Mouse (Mus musculus) limb, embryonic 14.5 days (tissue): ENCODE measurements at regions not wholly inside any gene's neighbourhood (a gene's known extent, or its start where the extent isn't known, plus 50 kb on each side); places are given as distances from the start of the nearest gene placed in this dataset.

Experiments
- ATAC-seq: fragments of 200-750 bp; cut with Nextera tagmentation; 2 replicates; pipeline ENCODE4 v1.8.0; 2017; ENCODE audit warnings: low read depth, moderate number of reproducible peaks, moderate TSS enrichment; ENCODE audit not compliant: low FRiP score
- DNase-seq: peaks from one replicate; pipeline ENCODE4 v3.0.0-alpha.2; 2015; ENCODE audit warnings: low spot score
- H3K27ac ChIP-seq: fragments of 300-500 bp; sonication (generic); replicated peaks from 2 replicates; pipeline ENCODE4 v1.5.1; 2014; ENCODE audit warnings: low read depth, mild to moderate bottlenecking, low read length, moderate library complexity, mixed read lengths
- H3K27me3 ChIP-seq: fragments of 300-500 bp; sonication (generic); 2 replicates; pipeline ENCODE4 v1.6.1; 2014; ENCODE audit warnings: low read length, mixed read lengths; ENCODE audit not compliant: control insufficient read depth, insufficient read depth
- H3K36me3 ChIP-seq: fragments of 300-500 bp; sonication (generic); 2 replicates; pipeline ENCODE4 v1.6.1; 2014; ENCODE audit warnings: mild to moderate bottlenecking, low read length, moderate library complexity, mixed read lengths; ENCODE audit not compliant: control insufficient read depth, insufficient read depth
- H3K4me1 ChIP-seq: fragments of 300-500 bp; sonication (generic); 2 replicates; pipeline ENCODE4 v1.6.1; 2014; ENCODE audit warnings: antibody characterized with exemption, low read length, mixed read lengths; ENCODE audit not compliant: control insufficient read depth, insufficient read depth
- H3K4me2 ChIP-seq: fragments of 300-500 bp; sonication (generic); replicated peaks from 2 replicates; pipeline ENCODE4 v1.6.1; 2014; ENCODE audit warnings: low read depth, mild to moderate bottlenecking, low read length, moderate library complexity; ENCODE audit not compliant: severe bottlenecking
- H3K4me3 ChIP-seq: fragments of 300-500 bp; sonication (generic); replicated peaks from 2 replicates; pipeline ENCODE4 v1.5.1; 2014; ENCODE audit warnings: low read length
- H3K9ac ChIP-seq: fragments of 300-500 bp; sonication (generic); 2 replicates; pipeline ENCODE4 v1.6.1; 2014; ENCODE audit warnings: mild to moderate bottlenecking, low read depth, low read length, moderate library complexity; ENCODE audit not compliant: severe bottlenecking
- H3K9me3 ChIP-seq: fragments of 300-500 bp; sonication (generic); 2 replicates; pipeline ENCODE4 v1.6.1; 2016; ENCODE audit warnings: low read length; ENCODE audit not compliant: control insufficient read depth
- POLR2A ChIP-seq: fragments of 200-500 bp; IDR thresholded peaks from 2 replicates; pipeline ENCODE4 v1.8.0; 2012; ENCODE audit warnings: inconsistent platforms, mild to moderate bottlenecking, moderate library complexity, borderline replicate concordance; ENCODE audit not compliant: insufficient read depth, insufficient read length; ENCODE audit errors: extremely low read depth
- WGBS: fragments of 180-500 bp; shearing (Covaris S2); extraction: QIAGEN DNeasy Blood & Tissue Kit; methylation state at CpG from one replicate; pipeline ENCODE4 v1.1.7; 2014; 5-methylcytosine and 5-hydroxymethylcytosine counted together

DNA sequence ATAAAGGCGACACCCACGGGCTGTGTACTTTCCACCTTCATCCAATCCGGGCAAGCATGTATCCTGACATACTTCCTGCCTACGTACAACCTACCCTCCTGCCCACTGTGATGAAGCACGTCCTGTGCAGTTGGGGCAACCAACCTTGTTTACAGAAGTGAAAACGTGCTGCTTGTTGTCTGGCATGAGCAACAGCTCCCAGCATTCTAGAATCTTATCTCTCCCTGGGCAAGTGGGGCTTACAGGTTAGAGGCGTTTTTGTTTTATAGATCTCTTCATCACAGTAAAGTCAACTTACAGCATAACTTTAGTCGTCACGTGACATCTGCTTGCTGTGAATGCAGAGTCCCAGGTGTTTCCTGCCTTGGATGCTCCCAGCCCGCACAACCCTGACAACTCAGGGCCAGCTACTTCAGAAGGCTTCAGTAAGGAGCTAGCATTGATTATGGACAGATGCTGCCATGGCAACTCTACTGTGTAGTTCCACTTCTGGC is 175.3 kb upstream of the Map3k1 start:
- Histone ChIP-seq H3K4me2 (no peak overlapping the region), H3K27me3 (no peaks in the 10 kb centered on the region), H3K4me1 (peaks cover 8% of the 10 kb centered on the region), H3K27ac (no peak overlapping the region), H3K36me3 (no peaks in the 10 kb centered on the region), H3K4me3 (no peak overlapping the region), H3K9ac (no peak overlapping the region), H3K9me3 (no peaks in the 10 kb centered on the region)
- no peak for ATAC-seq
- 65% methylated on average over 10 of the region's 10 CpGs for WGBS
- no peak for DNase-seq
- TF ChIP-seq POLR2A, result no peak

DNA sequence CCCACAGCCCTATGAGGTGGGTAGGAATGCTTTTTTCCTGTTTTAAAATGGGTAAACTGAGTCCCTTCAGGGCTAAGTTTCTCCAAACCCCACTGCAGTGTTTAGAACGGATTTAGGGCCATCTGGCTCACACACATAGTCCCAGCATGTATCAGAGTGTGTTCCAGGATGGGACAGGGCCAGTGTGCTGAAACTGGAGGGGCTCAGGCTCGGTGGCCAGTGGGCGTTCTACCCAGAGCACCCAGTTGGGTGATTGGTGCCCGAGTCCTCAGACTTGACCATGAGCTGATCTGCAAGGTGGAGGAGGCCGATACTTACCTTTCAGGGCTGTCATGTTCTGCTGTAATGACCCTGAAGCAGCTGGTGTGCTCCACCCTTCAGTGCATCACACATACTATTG is 176.6 kb upstream of the Map3k1 start:
- DNase-seq (no peak), ATAC-seq (no peak)
- Histone ChIP-seq H3K27me3 (no peaks in the 10 kb centered on the region), H3K9me3 (no peaks in the 10 kb centered on the region), H3K4me2 (no peak overlapping the region), H3K4me3 (no peak overlapping the region), H3K9ac (no peak overlapping the region), H3K27ac (no peak overlapping the region), H3K36me3 (no peaks in the 10 kb centered on the region), H3K4me1 (0 out of 2 replicates have a peak, but pooled peaks cover 3% of the 10 kb centered on the region)
- no peak for TF ChIP-seq POLR2A
- 93% methylated on average over 5 of the region's 5 CpGs for WGBS

DNA sequence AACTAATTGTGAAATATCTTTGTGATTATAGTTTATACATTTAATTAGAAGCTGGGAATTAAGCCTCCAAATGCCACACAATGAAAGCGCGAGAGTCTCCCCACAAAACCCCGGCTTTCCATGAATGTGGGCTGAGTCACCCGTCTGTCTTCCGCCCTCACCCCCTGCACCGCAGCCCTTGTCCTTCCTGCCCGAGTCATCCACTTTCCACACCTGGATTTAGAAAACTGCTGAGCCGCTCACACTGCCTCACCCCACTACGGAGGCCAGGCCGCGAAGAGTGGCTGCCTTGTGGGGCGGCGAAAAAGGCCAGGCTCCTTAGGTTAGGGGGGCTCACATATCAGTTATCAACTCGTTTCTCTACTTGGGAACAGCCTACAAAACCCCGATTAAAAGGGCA is 177.9 kb upstream of the Map3k1 start:
- WGBS, result 81% methylated on average over 15 of the region's 15 CpGs
- no peak for TF ChIP-seq POLR2A
- no peaks in the 10 kb centered on the region for H3K4me1 ChIP-seq
- H3K4me3 ChIP-seq, result no peak overlapping the region
- no peaks in the 10 kb centered on the region for H3K36me3 ChIP-seq
- H3K9me3 ChIP-seq, result no peaks in the 10 kb centered on the region
- no peak for DNase-seq
- no peak for ATAC-seq
- no peak overlapping the region for H3K27ac ChIP-seq
- no peak overlapping the region for H3K9ac ChIP-seq
- H3K27me3 ChIP-seq, result no peaks in the 10 kb centered on the region
- no peak overlapping the region for H3K4me2 ChIP-seq

DNA sequence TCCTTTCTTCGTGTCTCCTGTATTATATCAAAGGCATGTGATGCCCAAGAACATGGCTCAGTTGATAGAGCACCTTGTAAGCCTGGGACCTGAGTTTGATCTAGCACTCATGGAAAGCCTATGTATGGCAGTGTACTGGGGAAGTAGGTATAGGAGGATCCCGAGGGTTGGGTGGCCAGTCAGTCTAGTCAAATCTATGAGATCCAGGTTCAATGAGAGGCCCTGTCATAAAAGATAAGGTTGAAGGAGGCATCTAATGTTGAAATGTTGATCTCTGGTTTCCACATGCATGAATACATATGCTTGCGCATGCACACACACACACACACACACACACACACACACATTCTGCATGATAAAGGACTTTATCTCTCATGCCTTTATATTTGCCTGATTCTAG is 178.6 kb upstream of the Map3k1 start:
- 92% methylated on average over 3 of the region's 3 CpGs for WGBS

DNA sequence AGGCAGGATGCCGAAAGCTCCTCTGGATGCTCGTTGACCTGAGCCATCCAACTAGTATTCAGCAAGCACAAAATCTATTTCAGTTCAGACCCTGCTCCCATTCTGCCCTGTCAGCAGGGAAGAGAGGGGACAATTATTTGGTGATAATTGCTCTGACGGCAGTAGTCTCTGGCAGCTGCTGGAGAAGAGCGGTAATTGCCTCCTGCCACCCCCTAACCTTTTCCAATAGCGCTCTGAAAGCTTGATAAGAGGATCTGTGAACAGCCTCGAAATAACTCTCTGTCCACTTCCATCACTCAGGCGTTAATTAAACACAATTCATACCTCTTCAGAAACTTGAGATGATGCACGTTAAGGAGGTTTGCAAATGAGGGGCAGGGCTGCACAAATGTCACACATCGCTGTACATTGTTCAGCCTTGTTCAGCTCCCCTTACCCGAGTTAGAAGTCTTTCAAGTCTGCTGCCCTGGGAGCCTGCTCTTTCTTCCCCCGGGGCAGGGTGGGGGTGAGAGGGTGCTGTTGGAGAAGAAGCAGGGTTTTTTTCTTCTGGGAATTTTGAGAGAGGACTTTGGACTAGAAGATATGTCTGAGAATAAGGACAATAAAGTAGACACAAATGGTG is 182.2 kb upstream of the Map3k1 start:
- DNase-seq (no peak), ATAC-seq (no peak)
- Histone ChIP-seq H3K9ac (no peak overlapping the region), H3K27me3 (no peaks in the 10 kb centered on the region), H3K36me3 (no peaks in the 10 kb centered on the region), H3K27ac (no peak overlapping the region), H3K4me2 (no peak overlapping the region), H3K9me3 (no peaks in the 10 kb centered on the region), H3K4me1 (no peaks in the 10 kb centered on the region), H3K4me3 (no peak overlapping the region)
- no peak for TF ChIP-seq POLR2A
- 19% methylated on average over 11 of the region's 11 CpGs for WGBS

More for the DNA sequence above, 178.6 kb upstream of the Map3k1 start:
- Histone ChIP-seq H3K4me3 (no peak overlapping the region), H3K4me1 (no peaks in the 10 kb centered on the region), H3K9me3 (no peaks in the 10 kb centered on the region), H3K27ac (no peak overlapping the region), H3K27me3 (no peaks in the 10 kb centered on the region), H3K9ac (no peak overlapping the region), H3K36me3 (no peaks in the 10 kb centered on the region), H3K4me2 (no peak overlapping the region)
- no peak for TF ChIP-seq POLR2A
- DNase-seq (no peak), ATAC-seq (no peak)
